Comparison of ENCODE assay signal across 17 mouse cellular contexts in genomic region chr14:10798489-10799180, GRCm38 (mm10).
DNase-seq lines count a peak whose midpoint lies in the region; ATAC-seq lines count a peak whose summit lies in the region.
"Had no signal": no experiment of that assay in that cellular context is flagged by ENCODE, and none has a peak within 500 bp of the region (broad histone marks: within the 10 kb centered on the region; RNA-seq: fewer than 3 reads in every experiment).

No protein-coding gene starts in this region.

- H3K36me3 ChIP-seq in hindbrain, embryonic 15.5 days = no peaks in the 10 kb centered on the region
- no peaks in the 10 kb centered on the region for H3K36me3 ChIP-seq in hindbrain, embryonic 11.5 days (ENCODE audit: control insufficient read depth, insufficient read depth, low read length)
- H3K36me3 ChIP-seq: embryonic facial prominence, embryonic 10.5 days; heart, embryonic 15.5 days; limb, embryonic 13.5 days; midbrain, embryonic 15.5 days had no signal

- DNase-seq in cerebellum, adult 9-10 months = peak; percentile 2
- no peak for DNase-seq in cerebellum, adult 8-10 months
- no peak for DNase-seq in hindbrain, embryonic 11.5 days (ENCODE audit: low spot score)
- peak; percentile 6 to 12 for DNase-seq in layer of hippocampus, postnatal 10 days (ENCODE audit: low spot score in 2 of 2)
- no peak for DNase-seq in layer of hippocampus, adult 8-10 months (ENCODE audit: low spot score in 2 of 2)
- DNase-seq in ES-CJ7 (ENCODE audit: low read depth, low spot score) = peak; percentile 7
- DNase-seq in spleen, postnatal 14 days (ENCODE audit: low spot score in 2 of 2) = no peak
- DNase-seq: cerebellum, postnatal 25 days; lung, adult 2 months; thymus, adult 18-20 months had no signal

- no peaks in the 10 kb centered on the region for H3K4me1 ChIP-seq in hindbrain, embryonic 15.5 days (replicated peaks)
- no peaks in the 10 kb centered on the region for H3K4me1 ChIP-seq in hindbrain, embryonic 11.5 days (replicated peaks; ENCODE audit: control insufficient read depth, insufficient read depth, low read length)
- H3K4me1 ChIP-seq: embryonic facial prominence, embryonic 10.5 days; heart, embryonic 15.5 days; limb, embryonic 13.5 days; midbrain, embryonic 15.5 days had no signal

- H3K27ac ChIP-seq in hindbrain, embryonic 15.5 days (replicated peaks) = no peak overlapping the region
- H3K27ac ChIP-seq in hindbrain, embryonic 11.5 days (ENCODE audit: low read depth, low read length) = no peak overlapping the region
- H3K27ac ChIP-seq: embryonic facial prominence, embryonic 10.5 days; heart, embryonic 15.5 days; limb, embryonic 13.5 days; macrophage; midbrain, embryonic 15.5 days had no signal

- no peak overlapping the region for H3K4me2 ChIP-seq in hindbrain, embryonic 15.5 days
- H3K4me2 ChIP-seq in hindbrain, embryonic 11.5 days (replicated peaks; ENCODE audit: low read depth, low read length) = no peak overlapping the region
- H3K4me2 ChIP-seq: heart, embryonic 15.5 days; limb, embryonic 13.5 days; midbrain, embryonic 15.5 days had no signal

- peak; percentile 71; the same call in 1 of the 2 replicates for ATAC-seq in hindbrain, embryonic 15.5 days (ENCODE audit: low FRiP score, low read depth)
- no peak for ATAC-seq in hindbrain, embryonic 11.5 days (ENCODE audit: low FRiP score)
- ATAC-seq: midbrain, embryonic 15.5 days had no signal

- no peaks in the 10 kb centered on the region for H3K9me3 ChIP-seq in hindbrain, embryonic 15.5 days
- no peaks in the 10 kb centered on the region for H3K9me3 ChIP-seq in hindbrain, embryonic 11.5 days (ENCODE audit: control insufficient read depth, low read length)
- H3K9me3 ChIP-seq: embryonic facial prominence, embryonic 10.5 days; heart, embryonic 15.5 days; limb, embryonic 13.5 days; midbrain, embryonic 15.5 days had no signal

- no peaks in the 10 kb centered on the region for H3K27me3 ChIP-seq in hindbrain, embryonic 15.5 days
- no peaks in the 10 kb centered on the region for H3K27me3 ChIP-seq in hindbrain, embryonic 11.5 days (ENCODE audit: control insufficient read depth, insufficient read depth, low read length)
- H3K27me3 ChIP-seq: heart, embryonic 15.5 days; limb, embryonic 13.5 days; midbrain, embryonic 15.5 days had no signal

- H3K4me3 ChIP-seq in hindbrain, embryonic 15.5 days = no peak overlapping the region
- H3K4me3 ChIP-seq in hindbrain, embryonic 11.5 days (ENCODE audit: low read depth, low read length) = no peak overlapping the region
- H3K4me3 ChIP-seq: embryonic facial prominence, embryonic 10.5 days; erythroblast, embryonic 14.5 days; heart, embryonic 15.5 days; limb, embryonic 13.5 days; midbrain, embryonic 15.5 days had no signal

- no peak overlapping the region for H3K9ac ChIP-seq in hindbrain, embryonic 15.5 days
- no peak overlapping the region for H3K9ac ChIP-seq in hindbrain, embryonic 11.5 days (ENCODE audit: low read depth, low read length)
- H3K9ac ChIP-seq: heart, embryonic 15.5 days; limb, embryonic 13.5 days; midbrain, embryonic 15.5 days had no signal

- WGBS in hindbrain, embryonic 15.5 days = 68% methylated on average over 4 of the region's 4 CpGs
- WGBS in hindbrain, embryonic 11.5 days = 90% methylated on average over 4 of the region's 4 CpGs

Comparison
In these comparisons a context has a peak if more than half of its experiments do, and no peak if none do; other contexts are left out.
1. DNase-seq: peak in cerebellum, adult 9-10 months (single experiment), layer of hippocampus, postnatal 10 days (2 of 2) and ES-CJ7 (single experiment); none in cerebellum, adult 8-10 months (single experiment), hindbrain, embryonic 11.5 days (single experiment), layer of hippocampus, adult 8-10 months (0 of 2) and spleen, postnatal 14 days (0 of 2).